Mouse (Mus musculus) embryonic facial prominence, embryonic 15.5 days (tissue): ENCODE data around the gene Tmeff1. TPM values are rescaled to one million over a fixed set of nuclear protein-coding genes. Genes with fewer than 3 reads are reported as not detected.

Experiments used
- ATAC-seq: fragments of 200-750 bp; cut with Nextera tagmentation; 2 replicates; pipeline ENCODE4 v1.8.0; 2017; ENCODE audit warnings: low read depth, moderate TSS enrichment; ENCODE audit not compliant: insufficient number of reproducible peaks, low FRiP score, low TSS enrichment
- H3K27ac ChIP-seq: fragments of 300-500 bp; sonication (generic); replicated peaks from 2 replicates; pipeline ENCODE4 v1.5.1; 2015; ENCODE audit warnings: mild to moderate bottlenecking, inconsistent platforms
- H3K27me3 ChIP-seq: fragments of 300-500 bp; sonication (generic); 2 replicates; pipeline ENCODE4 v1.6.1; 2015; ENCODE audit warnings: inconsistent platforms
- H3K36me3 ChIP-seq: fragments of 300-500 bp; sonication (generic); 2 replicates; pipeline ENCODE4 v1.6.1; 2015; ENCODE audit warnings: mild to moderate bottlenecking, inconsistent platforms
- H3K4me1 ChIP-seq: fragments of 300-500 bp; sonication (generic); 2 replicates; pipeline ENCODE4 v1.6.1; 2015; ENCODE audit warnings: inconsistent platforms
- H3K4me2 ChIP-seq: fragments of 300-500 bp; sonication (generic); replicated peaks from 2 replicates; pipeline ENCODE4 v1.6.1; 2015; ENCODE audit warnings: mild to moderate bottlenecking, inconsistent platforms
- H3K4me3 ChIP-seq: fragments of 300-500 bp; sonication (generic); replicated peaks from 2 replicates; pipeline ENCODE4 v1.5.1; 2015; ENCODE audit warnings: mild to moderate bottlenecking, inconsistent platforms
- H3K9ac ChIP-seq: fragments of 300-500 bp; sonication (generic); 2 replicates; pipeline ENCODE4 v1.6.1; 2015; ENCODE audit warnings: inconsistent platforms
- H3K9me3 ChIP-seq: fragments of 300-500 bp; sonication (generic); replicated peaks from 2 replicates; pipeline ENCODE4 v1.6.1; 2016; ENCODE audit warnings: inconsistent platforms
- WGBS: fragments of 180-500 bp; shearing (Covaris S2); methylation state at CpG from one replicate; pipeline ENCODE4 v1.1.7; 2015; 5-methylcytosine and 5-hydroxymethylcytosine counted together
- polyA plus RNA-seq: library from polyadenylated mRNA; unstranded; fragments of >200 nt; fragmentation: Nextera tagmentation; extraction: Ambion mirVana; gene quantifications from 2 replicates; pipeline ENCODE4 v1.2.1, GENCODE M21; 2015

Tmeff1 gene
- polyA plus RNA-seq, 1 experiment from 2014 or later, result 49.0 TPM

DNA sequence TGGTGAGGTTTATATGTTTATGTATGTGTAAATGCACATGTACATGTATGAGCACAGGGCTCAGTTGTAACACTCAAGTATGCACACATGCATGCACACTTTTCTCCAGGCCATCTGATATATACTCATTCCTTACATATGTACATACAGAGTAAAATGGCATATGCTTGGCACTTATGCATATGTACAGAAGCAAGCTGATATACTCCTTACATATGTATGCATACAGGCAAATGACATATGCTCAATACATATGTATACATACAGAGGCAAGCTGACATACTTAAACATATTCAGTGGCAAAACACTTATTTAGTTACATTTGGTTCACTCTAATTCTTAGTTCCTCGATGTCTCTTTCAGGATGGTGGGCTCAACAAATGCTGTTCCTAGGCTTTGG is 7.1 kb upstream of the Tmeff1 start:
- H3K4me3 ChIP-seq, result no peak overlapping the region
- H3K4me1 ChIP-seq, result no peaks in the 10 kb centered on the region
- H3K4me2 ChIP-seq, result no peak overlapping the region
- H3K27me3 ChIP-seq, result no peaks in the 10 kb centered on the region
- H3K9me3 ChIP-seq, result no peaks in the 10 kb centered on the region
- ATAC-seq, result no peak
- H3K27ac ChIP-seq, result no peak overlapping the region
- H3K9ac ChIP-seq, result no peak overlapping the region
- H3K36me3 ChIP-seq, result no peaks in the 10 kb centered on the region
- 95% methylated on average over 1 of the region's 1 CpGs for WGBS

DNA sequence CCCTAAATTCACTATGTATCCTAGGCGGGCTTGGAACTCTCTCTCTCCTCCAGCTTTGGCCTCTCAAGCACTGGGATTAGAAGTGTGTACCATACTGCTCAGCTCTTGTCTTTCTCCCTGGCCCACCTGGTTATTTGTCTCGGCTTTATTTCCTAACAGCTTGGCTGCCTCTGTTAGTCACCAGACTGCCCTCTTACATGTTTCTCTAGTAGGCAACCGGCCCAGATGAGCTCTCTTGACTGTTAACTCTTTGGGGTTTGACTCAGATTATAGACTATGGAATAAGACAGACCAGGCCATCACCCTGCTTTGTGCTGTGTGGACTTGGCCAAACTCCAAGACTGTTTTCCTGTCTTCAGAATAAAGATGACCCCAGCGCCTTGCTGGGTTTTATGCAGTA is 6.6 kb upstream of the Tmeff1 start:
- H3K27me3 ChIP-seq, result no peaks in the 10 kb centered on the region
- no peak overlapping the region for H3K4me3 ChIP-seq
- no peak overlapping the region for H3K9ac ChIP-seq
- WGBS, result 49% methylated on average over 4 of the region's 4 CpGs
- H3K4me2 ChIP-seq, result no peak overlapping the region
- no peaks in the 10 kb centered on the region for H3K36me3 ChIP-seq
- no peak overlapping the region for H3K27ac ChIP-seq
- ATAC-seq, result no peak
- no peaks in the 10 kb centered on the region for H3K4me1 ChIP-seq
- H3K9me3 ChIP-seq, result no peaks in the 10 kb centered on the region

DNA sequence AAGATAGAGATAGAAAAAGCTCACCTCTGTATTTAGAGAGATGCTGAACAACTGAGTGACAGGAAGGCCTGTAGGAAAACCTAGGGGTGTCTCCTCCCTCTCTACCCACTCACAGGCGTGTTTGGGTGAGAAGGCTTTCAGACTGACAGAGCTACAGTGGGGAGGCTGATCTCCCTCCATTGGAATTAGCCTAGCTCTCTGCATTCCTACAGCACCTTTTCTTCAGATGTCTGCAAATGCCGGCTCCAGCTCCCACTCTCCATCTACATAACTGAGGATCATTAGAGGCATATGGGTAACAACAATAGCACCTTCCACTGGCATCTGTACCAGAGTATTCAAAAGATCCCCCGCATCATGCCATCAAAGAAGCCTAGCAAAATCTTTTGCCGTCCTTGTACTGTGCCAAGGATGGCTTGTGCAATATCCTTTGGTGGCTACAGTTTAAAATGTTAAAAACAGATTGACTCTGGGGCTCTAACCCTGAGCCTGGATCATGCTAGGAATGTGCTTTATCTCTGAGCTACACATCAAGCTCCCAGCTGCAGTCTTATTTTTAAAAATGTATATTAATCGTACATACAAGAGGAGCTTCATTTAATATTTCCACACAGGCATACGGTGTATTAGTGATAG is 5.4 kb upstream of the Tmeff1 start:
- H3K4me3 ChIP-seq, result no peak overlapping the region
- no peak overlapping the region for H3K4me2 ChIP-seq
- no peaks in the 10 kb centered on the region for H3K9me3 ChIP-seq
- no peak overlapping the region for H3K9ac ChIP-seq
- H3K27me3 ChIP-seq, result no peaks in the 10 kb centered on the region
- H3K4me1 ChIP-seq, result no peaks in the 10 kb centered on the region
- H3K27ac ChIP-seq, result no peak overlapping the region
- 58% methylated on average over 6 of the region's 6 CpGs for WGBS
- H3K36me3 ChIP-seq, result no peaks in the 10 kb centered on the region
- ATAC-seq, result no peak

DNA sequence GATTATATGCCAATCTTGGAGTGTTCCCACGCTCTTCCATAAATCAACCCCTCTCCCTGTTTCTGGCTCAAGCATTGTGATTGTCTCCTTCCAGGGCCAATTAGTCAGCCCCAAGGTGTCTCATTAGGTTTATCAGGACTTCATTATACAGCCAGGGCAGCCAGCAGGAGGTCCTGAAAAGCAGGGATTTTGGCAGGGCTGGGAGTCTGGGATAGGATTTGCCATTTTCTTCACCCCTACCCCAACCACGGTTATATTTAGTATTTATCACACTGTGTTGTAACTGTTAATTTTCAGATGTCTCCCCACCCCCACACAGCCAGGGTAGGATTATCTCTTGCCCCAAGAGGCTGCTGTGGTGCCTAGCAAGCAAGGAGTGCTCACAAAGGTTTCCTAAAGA is 3.8 kb upstream of the Tmeff1 start:
- H3K9me3 ChIP-seq, result no peaks in the 10 kb centered on the region
- no peaks in the 10 kb centered on the region for H3K36me3 ChIP-seq
- no peak overlapping the region for H3K9ac ChIP-seq
- H3K27me3 ChIP-seq, result no peaks in the 10 kb centered on the region
- no peak overlapping the region for H3K4me2 ChIP-seq
- no peak overlapping the region for H3K4me3 ChIP-seq
- ATAC-seq, result no peak
- peaks cover 3% of the 10 kb centered on the region for H3K4me1 ChIP-seq
- WGBS, result 27% methylated on average over 2 of the region's 2 CpGs
- no peak overlapping the region for H3K27ac ChIP-seq

DNA sequence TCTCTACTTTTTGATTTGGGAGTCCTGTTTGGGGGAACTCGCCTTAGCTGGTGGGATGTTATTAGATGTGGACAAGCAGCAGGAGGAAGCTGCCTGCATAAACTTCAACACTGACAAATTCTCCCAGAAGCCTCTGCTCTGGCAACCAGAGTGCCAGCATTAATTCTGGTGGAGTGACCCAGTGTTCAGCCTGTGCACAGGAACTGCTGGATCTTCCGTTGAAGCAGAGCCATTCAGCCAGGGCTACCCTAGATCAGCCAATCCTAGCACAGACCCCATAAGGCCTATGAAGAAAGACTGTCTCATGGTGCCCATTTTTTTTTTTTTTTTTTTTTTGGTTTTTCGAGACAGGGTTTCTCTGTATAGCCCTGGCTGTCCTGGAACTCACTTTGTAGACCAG is 3.0 kb upstream of the Tmeff1 start:
- Histone ChIP-seq H3K27me3 (no peaks in the 10 kb centered on the region), H3K36me3 (no peaks in the 10 kb centered on the region), H3K27ac (no peak overlapping the region), H3K4me1 (peaks cover 9% of the 10 kb centered on the region), H3K4me2 (no peak overlapping the region), H3K9ac (no peak overlapping the region), H3K4me3 (no peak overlapping the region), H3K9me3 (no peaks in the 10 kb centered on the region)
- WGBS, result 76% methylated on average over 2 of the region's 3 CpGs
- no peak for ATAC-seq

DNA sequence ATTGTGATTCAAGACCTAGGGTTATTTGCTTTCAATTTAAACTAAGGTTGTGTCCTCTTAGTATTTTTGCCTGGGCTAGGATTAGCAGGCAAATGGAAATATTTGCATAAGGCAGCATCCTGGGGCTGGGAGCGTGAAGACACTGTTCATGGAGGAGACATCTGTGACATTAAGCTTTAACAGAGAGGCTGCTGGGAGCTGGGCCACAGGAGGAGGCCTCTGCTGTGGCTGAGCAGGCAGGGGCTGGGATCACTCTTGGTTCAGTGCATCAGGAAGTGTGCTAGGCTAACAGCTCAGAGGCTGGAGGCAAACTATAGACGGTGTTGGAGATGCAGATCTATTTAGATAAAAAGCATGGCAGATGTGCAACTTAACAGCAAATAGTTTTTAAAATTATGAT is 2.0 kb upstream of the Tmeff1 start:
- H3K4me3 ChIP-seq, result no peak overlapping the region
- WGBS, result 74% methylated on average over 2 of the region's 2 CpGs
- H3K4me2 ChIP-seq, result no peak overlapping the region
- H3K27me3 ChIP-seq, result no peaks in the 10 kb centered on the region
- no peaks in the 10 kb centered on the region for H3K36me3 ChIP-seq
- H3K9me3 ChIP-seq, result no peaks in the 10 kb centered on the region
- no peak overlapping the region for H3K9ac ChIP-seq
- ATAC-seq, result no peak
- H3K27ac ChIP-seq, result no peak overlapping the region
- peaks cover 9% of the 10 kb centered on the region for H3K4me1 ChIP-seq

DNA sequence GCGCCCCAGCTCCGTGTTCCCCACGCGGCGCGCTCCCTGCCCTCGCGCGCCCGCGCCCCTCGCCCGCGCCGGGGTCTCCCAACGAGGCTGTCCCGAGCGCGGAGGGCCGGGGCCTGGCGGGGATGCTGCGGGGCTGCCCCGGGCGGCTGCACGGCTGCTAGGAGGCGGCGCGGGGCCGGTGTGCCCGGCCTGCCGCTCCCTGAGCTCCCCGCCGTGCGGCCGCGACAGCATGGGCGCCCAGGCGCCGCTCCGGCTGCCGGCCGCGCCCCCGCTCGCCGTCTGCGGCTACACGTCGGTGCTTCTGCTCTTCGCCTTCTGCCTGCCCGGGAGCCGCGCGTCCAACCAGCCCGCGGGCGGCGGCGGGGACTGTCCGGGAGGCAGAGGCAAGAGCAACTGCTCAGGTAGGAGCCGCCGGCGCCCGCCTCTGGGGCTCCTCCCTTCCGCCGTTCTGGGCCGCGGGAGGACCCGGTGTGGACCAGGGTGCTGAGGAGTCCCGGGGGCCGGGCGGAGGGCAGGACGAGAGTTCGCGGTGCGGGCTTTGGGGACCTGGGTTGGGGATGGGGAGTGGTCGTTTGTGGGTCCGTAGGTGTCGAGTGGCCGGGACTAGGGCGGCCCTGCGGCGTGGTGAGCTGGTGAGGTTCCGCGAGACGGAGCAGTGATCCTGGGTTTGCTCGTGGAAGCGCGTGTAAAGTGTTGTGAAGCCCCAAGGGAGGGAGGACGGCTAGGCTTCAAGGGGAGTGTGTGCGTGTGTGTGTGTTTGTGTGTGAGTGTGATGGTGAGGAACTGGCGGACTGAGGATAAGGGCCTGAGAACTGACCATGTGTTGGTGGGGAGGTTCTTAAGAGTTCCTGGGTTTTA is 496 bp downstream of the Tmeff1 start:
- peak overlapping the region; percentile 84 for H3K4me3 ChIP-seq
- under 1% methylated on average over 70 of the region's 92 CpGs for WGBS

DNA sequence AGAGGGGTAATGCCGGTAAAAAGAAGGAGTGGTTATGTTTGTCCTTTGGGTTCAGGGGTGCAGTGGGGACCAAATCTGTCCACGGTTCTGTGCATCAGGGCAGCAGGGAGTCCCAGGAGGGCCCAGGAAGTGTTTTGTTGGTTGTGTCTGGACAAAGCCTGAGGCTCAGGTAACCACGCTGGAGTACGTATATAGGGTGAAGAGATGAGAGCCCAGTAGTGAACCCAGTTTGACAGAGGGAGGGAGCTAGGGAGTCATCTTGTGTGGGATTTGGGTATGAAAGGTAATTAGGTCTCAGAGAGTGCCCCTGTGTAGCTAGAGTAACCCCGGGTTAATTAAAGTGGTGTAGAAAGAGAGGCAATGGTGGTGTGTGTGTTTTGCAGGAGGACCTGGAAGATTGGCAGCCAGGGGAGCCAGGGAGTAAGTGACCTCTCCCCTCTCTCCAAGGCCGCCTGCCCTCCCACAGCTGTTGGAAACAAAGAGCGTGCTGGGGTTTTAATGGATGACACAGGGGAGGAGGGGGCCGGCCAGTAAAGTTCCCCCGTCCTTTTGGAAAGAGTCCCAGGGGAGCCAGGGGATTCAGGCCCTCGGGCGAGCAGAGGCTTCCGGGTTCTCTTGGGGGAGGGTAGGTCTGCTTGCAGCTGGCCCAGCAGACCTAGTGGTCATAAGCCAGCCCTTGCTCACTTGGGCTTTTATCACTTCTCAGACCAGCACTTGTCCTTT is 1.3 kb downstream of the Tmeff1 start:
- ATAC-seq, result peak; percentile 17; the same call in 1 of the 2 replicates
- peak overlapping the region; percentile 91 for H3K9ac ChIP-seq
- peak overlapping the region; percentile 90 for H3K27ac ChIP-seq
- peak overlapping the region; percentile 84 for H3K4me3 ChIP-seq
- no peaks in the 10 kb centered on the region for H3K27me3 ChIP-seq
- no peaks in the 10 kb centered on the region for H3K36me3 ChIP-seq
- no peaks in the 10 kb centered on the region for H3K9me3 ChIP-seq
- peak overlapping the region; percentile 67 for H3K4me2 ChIP-seq
- H3K4me1 ChIP-seq, result peaks cover 9% of the 10 kb centered on the region
- 2% methylated on average over 12 of the region's 12 CpGs for WGBS

More for the DNA sequence above, 496 bp downstream of the Tmeff1 start:
- Histone ChIP-seq H3K27ac (peak overlapping the region; percentile 90), H3K9ac (peak overlapping the region; percentile 91), H3K4me2 (peak overlapping the region; percentile 67), H3K9me3 (no peaks in the 10 kb centered on the region), H3K27me3 (no peaks in the 10 kb centered on the region), H3K4me1 (peaks cover 9% of the 10 kb centered on the region), H3K36me3 (no peaks in the 10 kb centered on the region)
- ATAC-seq, result peak; percentile 78

DNA sequence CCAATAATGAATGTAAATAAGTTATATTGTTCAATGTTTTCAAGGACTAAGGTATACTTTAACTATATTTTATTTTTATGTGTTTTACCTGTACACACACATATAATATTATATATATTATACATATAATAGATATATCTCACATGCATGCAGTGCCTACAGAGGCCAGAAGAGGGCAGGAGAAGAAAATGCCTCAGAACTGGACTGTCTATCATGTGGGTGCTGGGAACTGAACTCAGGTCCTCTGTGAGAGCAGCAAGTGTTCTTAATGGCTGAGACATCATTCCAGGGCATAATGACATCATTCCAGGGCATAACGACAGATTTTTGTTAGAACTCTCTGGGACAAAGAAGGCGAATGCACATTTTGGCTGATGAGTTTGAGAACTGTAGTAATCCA is 2.6 kb downstream of the Tmeff1 start:
- Histone ChIP-seq H3K4me3 (no peak overlapping the region), H3K36me3 (no peaks in the 10 kb centered on the region), H3K4me2 (no peak overlapping the region), H3K9ac (no peak overlapping the region), H3K27ac (no peak overlapping the region), H3K9me3 (no peaks in the 10 kb centered on the region), H3K27me3 (no peaks in the 10 kb centered on the region), H3K4me1 (peaks cover 9% of the 10 kb centered on the region)
- WGBS, result 96% methylated on average over 2 of the region's 2 CpGs
- no peak for ATAC-seq

DNA sequence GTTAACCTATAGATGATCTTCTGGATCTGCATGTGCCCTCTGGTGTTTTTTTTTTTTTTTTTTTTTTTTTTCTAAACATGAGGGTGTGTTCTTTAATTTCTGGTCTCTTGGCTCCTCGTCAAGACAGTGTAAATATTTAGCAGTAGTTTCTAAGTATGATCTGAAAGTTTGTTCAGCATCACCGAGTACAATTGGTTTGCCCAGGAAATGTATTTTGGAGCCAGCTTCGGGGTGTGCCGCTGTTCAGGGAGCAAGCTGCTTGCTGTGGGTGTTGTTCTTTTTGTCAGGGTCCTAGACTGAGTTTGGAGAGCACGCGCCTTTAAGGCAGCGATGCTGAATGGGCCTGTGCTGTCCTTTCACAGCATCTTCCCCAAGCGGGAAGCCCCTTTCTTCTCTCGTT is 3.6 kb downstream of the Tmeff1 start:
- no peak overlapping the region for H3K27ac ChIP-seq
- 75% methylated on average over 9 of the region's 9 CpGs for WGBS
- no peak overlapping the region for H3K4me3 ChIP-seq
- H3K4me2 ChIP-seq, result no peak overlapping the region
- H3K36me3 ChIP-seq, result no peaks in the 10 kb centered on the region
- ATAC-seq, result no peak
- no peaks in the 10 kb centered on the region for H3K27me3 ChIP-seq
- peaks cover 9% of the 10 kb centered on the region for H3K4me1 ChIP-seq
- no peaks in the 10 kb centered on the region for H3K9me3 ChIP-seq
- H3K9ac ChIP-seq, result no peak overlapping the region

DNA sequence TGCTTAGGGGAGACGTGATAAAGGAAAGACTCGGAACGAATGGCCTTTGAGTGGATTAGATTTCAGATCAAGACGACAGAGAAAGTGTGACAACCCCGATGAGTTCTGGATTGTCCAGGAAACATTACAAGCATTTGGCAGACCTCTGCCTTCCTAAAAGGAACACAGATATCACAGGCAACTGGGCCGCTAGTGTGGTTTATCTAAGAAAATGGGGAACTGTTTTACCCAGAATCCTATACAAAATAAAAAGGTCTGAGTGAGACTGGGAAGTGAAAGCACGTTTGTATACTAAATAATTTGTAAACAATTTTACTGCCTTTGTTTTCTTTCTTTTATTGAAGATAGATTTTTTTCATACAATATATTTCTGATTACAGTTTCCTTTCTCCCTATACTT is 5.9 kb downstream of the Tmeff1 start:
- 83% methylated on average over 7 of the region's 7 CpGs for WGBS
- ATAC-seq, result no peak
- Histone ChIP-seq H3K4me1 (peaks cover 9% of the 10 kb centered on the region), H3K27ac (no peak overlapping the region), H3K27me3 (no peaks in the 10 kb centered on the region), H3K36me3 (no peaks in the 10 kb centered on the region), H3K4me3 (no peak overlapping the region), H3K9ac (no peak overlapping the region), H3K4me2 (no peak overlapping the region), H3K9me3 (no peaks in the 10 kb centered on the region)
